Mouse (Mus musculus) ES-Bruce4 (cell line): Measurements from ENCODE around the gene Gse1.

Source experiments
- CTCF ChIP-seq: IDR thresholded peaks from one replicate; pipeline ENCODE4 v1.8.1; 2011; ENCODE audit warnings: low read depth, low read length
- EP300 ChIP-seq: IDR thresholded peaks from 2 replicates; pipeline ENCODE4 v1.6.1; 2011; ENCODE audit warnings: low read depth, low read length; ENCODE audit not compliant: insufficient read depth
- POLR2A ChIP-seq: IDR thresholded peaks from one replicate; pipeline ENCODE4 v1.8.1; 2011; ENCODE audit warnings: low read length; ENCODE audit not compliant: insufficient read depth

DNA sequence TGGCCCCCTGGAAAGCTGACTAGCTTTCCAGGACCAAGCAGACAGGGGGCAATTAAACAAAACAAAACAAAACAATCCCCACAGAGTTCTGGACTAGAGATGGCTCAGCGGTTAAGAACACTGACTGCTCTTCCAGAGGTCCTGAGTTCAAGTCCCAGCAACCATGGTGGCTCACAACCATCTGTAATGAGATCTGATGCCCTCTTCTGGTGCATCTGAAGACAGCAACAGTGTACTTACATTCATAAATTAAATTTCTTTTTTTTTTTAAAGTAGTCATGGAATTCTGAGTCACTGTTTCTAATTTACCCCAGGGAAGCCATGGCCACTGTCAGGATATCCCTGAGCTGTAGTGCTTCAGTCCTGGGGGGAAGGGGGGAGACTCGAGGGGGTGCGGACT is 386.2 kb downstream of the Gse1 start:
- TF ChIP-seq CTCF (no peak), POLR2A (no peak), EP300 (no peak)
